Mouse (Mus musculus): ENCODE data around the gene Sprr2d. TPM values are rescaled to one million over a fixed set of nuclear protein-coding genes. Genes with fewer than 3 reads are reported as not detected.

The Sprr2d gene
- total RNA-seq (2021) (not detected), polyA plus RNA-seq (2012; rRNA removed) (not detected in 2 replicates)
- long read RNA-seq = 0 reads

DNA sequence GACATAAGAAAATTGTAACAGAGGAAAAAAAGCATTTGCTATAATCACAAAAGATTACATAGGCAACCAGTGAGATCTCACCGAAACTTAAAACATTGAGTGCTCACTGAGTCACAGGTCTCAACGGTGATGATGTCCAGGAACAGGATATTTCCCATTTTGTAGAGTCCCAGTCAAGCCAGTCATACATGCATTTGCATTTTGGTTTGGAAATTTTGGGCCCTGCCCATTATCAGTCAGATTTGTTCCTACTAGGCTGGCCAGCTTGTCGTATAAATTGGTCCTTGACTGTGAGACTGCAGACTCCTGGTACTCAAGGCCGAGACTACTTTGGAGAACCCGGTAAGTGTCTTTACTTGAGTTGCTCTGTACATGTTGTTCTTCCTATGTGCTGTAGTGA lies at the start of gene Sprr2d:
Gene Sprr2d (plus strand): TSS at position 301 of the 400 bp plus-strand sequence.
- no peak within 1 kb of the TSS for H3K9ac ChIP-seq (ENCODE audit: low read depth, low read length)

DNA sequence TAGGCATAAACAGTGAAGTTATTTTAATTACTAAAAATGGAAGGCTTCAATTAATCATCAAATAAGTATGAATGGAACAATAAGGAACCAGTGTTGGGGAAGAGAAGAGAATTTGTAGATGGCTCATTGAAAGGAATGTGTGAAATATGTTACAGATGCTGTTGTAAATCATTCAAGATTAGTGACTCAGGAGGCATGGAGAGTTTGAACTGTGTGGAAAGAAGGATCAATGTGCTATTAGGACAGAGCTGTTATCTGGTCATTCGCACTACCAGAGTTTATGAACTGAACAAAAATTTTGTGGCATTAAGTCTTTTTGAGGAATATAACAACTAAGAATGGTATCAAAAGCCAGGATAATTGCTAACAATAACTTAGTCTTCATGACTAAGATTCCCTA lies 31.5 kb upstream of the Sprr2d start:
- Histone ChIP-seq H3K36me3 (ENCODE audit: control insufficient read depth, insufficient read depth, low read length) (no peaks in the 10 kb centered on the region), H3K9ac (ENCODE audit: low read depth, low read length) (no peak overlapping the region), H3K4me1 (ENCODE audit: control insufficient read depth, insufficient read depth, low read length) (no peaks in the 10 kb centered on the region), H3K79me2 (replicated peaks; ENCODE audit: control insufficient read depth, insufficient read depth, low read length) (no peaks in the 10 kb centered on the region), H3K27me3 (ENCODE audit: control insufficient read depth, insufficient read depth, low read length) (no peaks in the 10 kb centered on the region), H3K4me3 (no peak overlapping the region), H3K27ac (no peak overlapping the region)
- DNase-seq = no peak
- TF ChIP-seq POLR2A (IDR thresholded peaks at IDR 0.05; ENCODE audit: insufficient read depth, low read depth, low read length) = no peak
- TF ChIP-seq CTCF (IDR thresholded peaks at IDR 0.05) = no peak
- TF ChIP-seq EP300 (IDR thresholded peaks at IDR 0.05; ENCODE audit: insufficient read depth, low read depth, low read length) = no peak
- intact Hi-C loops (cut with DNase I) = no loop called here
- 88% methylated on average over 1 of the region's 1 CpGs for WGBS

More for the DNA sequence above, at the start of gene Sprr2d:
- Histone ChIP-seq H3K79me2 (replicated peaks; ENCODE audit: control insufficient read depth, insufficient read depth, low read length) (no peaks in the 10 kb centered on the region), H3K4me1 (ENCODE audit: control insufficient read depth, insufficient read depth, low read length) (no peaks in the 10 kb centered on the region), H3K27me3 (ENCODE audit: control insufficient read depth, insufficient read depth, low read length) (no peaks in the 10 kb centered on the region), H3K36me3 (ENCODE audit: control insufficient read depth, insufficient read depth, low read length) (no peaks in the 10 kb centered on the region), H3K27ac (no peak within 1 kb of the TSS), H3K4me3 (no peak within 1 kb of the TSS)
- no peak for DNase-seq
- intact Hi-C loops (cut with DNase I) = no loop called here
- TF ChIP-seq POLR2A (IDR thresholded peaks at IDR 0.05; ENCODE audit: insufficient read depth, low read depth, low read length) (no peak), EP300 (IDR thresholded peaks at IDR 0.05; ENCODE audit: insufficient read depth, low read depth, low read length) (no peak), CTCF (IDR thresholded peaks at IDR 0.05) (no peak)
- 81% methylated on average over 5 of the region's 5 CpGs for WGBS

DNA sequence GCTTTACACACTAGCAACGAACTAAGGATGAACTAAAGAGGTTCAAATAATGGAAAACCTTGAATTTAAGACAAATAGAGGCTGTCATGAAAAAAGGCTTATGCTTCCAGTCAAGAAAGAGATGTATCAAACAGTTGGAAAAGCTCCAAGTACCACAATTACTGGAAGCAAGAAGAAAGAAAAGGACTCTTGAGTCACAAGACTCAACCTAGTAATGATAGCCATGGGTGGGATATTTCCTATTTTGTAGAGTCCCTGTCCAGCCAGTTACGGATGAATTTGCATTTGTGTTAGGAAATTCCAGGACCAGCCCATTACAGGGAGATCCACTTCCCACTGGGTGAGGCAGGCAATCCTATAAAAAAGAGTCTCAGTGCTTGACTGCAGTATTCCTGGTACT lies 22.6 kb upstream of the Sprr2d start, which contains the start of gene Sprr2b:
Gene Sprr2b (plus strand): TSS at position 301 of the 400 bp plus-strand sequence.
- H3K9ac ChIP-seq (ENCODE audit: low read depth, low read length) = no peak within 1 kb of the TSS
- intact Hi-C loops (cut with DNase I) = no loop called here
- no peak within 1 kb of the TSS for H3K4me3 ChIP-seq
- H3K27me3 ChIP-seq (ENCODE audit: control insufficient read depth, insufficient read depth, low read length) = no peaks in the 10 kb centered on the region
- H3K4me1 ChIP-seq (ENCODE audit: control insufficient read depth, insufficient read depth, low read length) = no peaks in the 10 kb centered on the region
- TF ChIP-seq EP300 (IDR thresholded peaks at IDR 0.05; ENCODE audit: insufficient read depth, low read depth, low read length) = no peak
- no peak for TF ChIP-seq CTCF (IDR thresholded peaks at IDR 0.05)
- no peak for TF ChIP-seq POLR2A (IDR thresholded peaks at IDR 0.05; ENCODE audit: insufficient read depth, low read depth, low read length)
- DNase-seq = no peak
- no peak within 1 kb of the TSS for H3K27ac ChIP-seq
- H3K36me3 ChIP-seq (ENCODE audit: control insufficient read depth, insufficient read depth, low read length) = no peaks in the 10 kb centered on the region
- H3K79me2 ChIP-seq (replicated peaks; ENCODE audit: control insufficient read depth, insufficient read depth, low read length) = no peaks in the 10 kb centered on the region
- 45% methylated on average over 2 of the region's 2 CpGs for WGBS

DNA sequence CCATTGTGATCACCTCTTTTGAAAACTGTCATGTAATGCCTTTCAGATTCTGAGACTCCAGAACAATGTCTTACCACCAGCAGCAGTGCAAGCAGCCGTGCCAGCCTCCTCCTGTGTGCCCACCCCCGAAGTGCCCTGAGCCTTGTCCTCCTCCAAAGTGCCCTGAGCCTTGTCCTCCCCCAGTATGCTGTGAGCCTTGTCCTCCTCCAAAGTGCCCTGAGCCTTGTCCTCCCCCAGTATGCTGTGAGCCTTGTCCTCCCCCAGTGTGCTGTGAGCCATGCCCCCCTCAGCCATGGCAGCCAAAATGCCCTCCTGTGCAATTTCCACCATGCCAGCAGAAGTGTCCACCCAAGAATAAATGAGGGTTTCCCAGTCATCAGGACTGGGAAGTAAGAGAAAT lies 21.6 kb upstream of the Sprr2d start:
- intact Hi-C loops (cut with DNase I) = no loop called here
- Histone ChIP-seq H3K4me1 (ENCODE audit: control insufficient read depth, insufficient read depth, low read length) (no peaks in the 10 kb centered on the region), H3K4me3 (no peak overlapping the region), H3K27me3 (ENCODE audit: control insufficient read depth, insufficient read depth, low read length) (no peaks in the 10 kb centered on the region), H3K9ac (ENCODE audit: low read depth, low read length) (no peak overlapping the region), H3K36me3 (ENCODE audit: control insufficient read depth, insufficient read depth, low read length) (no peaks in the 10 kb centered on the region), H3K27ac (no peak overlapping the region), H3K79me2 (replicated peaks; ENCODE audit: control insufficient read depth, insufficient read depth, low read length) (no peaks in the 10 kb centered on the region)
- 89% methylated on average over 2 of the region's 2 CpGs for WGBS
- TF ChIP-seq POLR2A (IDR thresholded peaks at IDR 0.05; ENCODE audit: insufficient read depth, low read depth, low read length) = no peak
- no peak for TF ChIP-seq EP300 (IDR thresholded peaks at IDR 0.05; ENCODE audit: insufficient read depth, low read depth, low read length)
- no peak for TF ChIP-seq CTCF (IDR thresholded peaks at IDR 0.05)
- DNase-seq = no peak

DNA sequence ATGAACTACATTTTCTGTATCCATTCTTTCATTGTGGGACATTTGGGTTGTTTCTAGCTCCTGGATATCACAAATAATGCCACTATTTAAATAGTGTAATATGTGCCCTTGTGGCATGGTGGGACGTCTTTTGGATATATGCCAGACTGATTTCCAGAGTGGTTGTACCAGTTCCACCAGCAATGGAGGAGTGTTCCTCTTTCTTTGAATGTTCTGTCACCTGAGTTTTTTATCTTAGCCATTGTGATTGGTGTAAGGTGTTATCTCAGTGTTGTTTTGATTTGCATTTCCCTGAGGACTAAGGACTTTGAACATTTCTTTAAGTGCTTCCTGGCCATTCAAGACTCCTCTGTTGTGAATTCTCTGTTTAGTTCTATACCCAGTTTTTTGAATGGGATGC lies 2.7 kb upstream of the Sprr2d start:
- H3K79me2 ChIP-seq (replicated peaks; ENCODE audit: control insufficient read depth, insufficient read depth, low read length) = no peaks in the 10 kb centered on the region
- H3K4me3 ChIP-seq = no peak overlapping the region
- H3K36me3 ChIP-seq (ENCODE audit: control insufficient read depth, insufficient read depth, low read length) = no peaks in the 10 kb centered on the region
- DNase-seq = no peak
- no peak overlapping the region for H3K9ac ChIP-seq (ENCODE audit: low read depth, low read length)
- intact Hi-C loops (cut with DNase I) = no loop called here
- 60% methylated on average over 1 of the region's 1 CpGs for WGBS
- no peak for TF ChIP-seq POLR2A (IDR thresholded peaks at IDR 0.05; ENCODE audit: insufficient read depth, low read depth, low read length)
- TF ChIP-seq EP300 (IDR thresholded peaks at IDR 0.05; ENCODE audit: insufficient read depth, low read depth, low read length) = no peak
- TF ChIP-seq CTCF (IDR thresholded peaks at IDR 0.05) = no peak
- no peaks in the 10 kb centered on the region for H3K27me3 ChIP-seq (ENCODE audit: control insufficient read depth, insufficient read depth, low read length)
- no peaks in the 10 kb centered on the region for H3K4me1 ChIP-seq (ENCODE audit: control insufficient read depth, insufficient read depth, low read length)
- H3K27ac ChIP-seq = no peak overlapping the region

DNA sequence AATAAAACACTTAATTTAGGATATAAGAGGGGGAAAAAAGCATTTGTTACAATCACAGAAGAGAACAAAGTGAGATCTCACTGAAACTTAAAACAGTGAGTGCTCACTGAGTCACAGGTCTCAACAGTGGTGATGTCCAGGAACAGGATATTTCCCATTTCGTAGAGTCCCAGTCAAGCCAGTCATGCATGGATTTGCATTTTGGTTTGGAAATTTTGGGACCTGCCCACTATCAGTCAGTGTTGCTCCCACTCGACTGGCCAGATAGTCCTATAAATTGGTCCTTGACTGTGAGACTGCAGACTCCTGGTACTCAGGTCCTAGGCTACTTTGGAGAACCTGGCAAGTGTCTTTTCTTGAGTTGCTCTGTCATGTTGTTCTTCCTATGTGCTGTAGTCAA lies 12.9 kb downstream of the Sprr2d start, which contains the start of gene Sprr2e:
Gene Sprr2e (plus strand): TSS at position 301 of the 400 bp plus-strand sequence.
- Histone ChIP-seq H3K79me2 (replicated peaks; ENCODE audit: control insufficient read depth, insufficient read depth, low read length) (no peaks in the 10 kb centered on the region), H3K9ac (ENCODE audit: low read depth, low read length) (no peak within 1 kb of the TSS), H3K4me3 (no peak within 1 kb of the TSS), H3K27ac (no peak within 1 kb of the TSS), H3K27me3 (ENCODE audit: control insufficient read depth, insufficient read depth, low read length) (no peaks in the 10 kb centered on the region), H3K4me1 (ENCODE audit: control insufficient read depth, insufficient read depth, low read length) (no peaks in the 10 kb centered on the region), H3K36me3 (ENCODE audit: control insufficient read depth, insufficient read depth, low read length) (no peaks in the 10 kb centered on the region)
- TF ChIP-seq POLR2A (IDR thresholded peaks at IDR 0.05; ENCODE audit: insufficient read depth, low read depth, low read length) (no peak), EP300 (IDR thresholded peaks at IDR 0.05; ENCODE audit: insufficient read depth, low read depth, low read length) (no peak), CTCF (IDR thresholded peaks at IDR 0.05) (no peak)
- no peak for DNase-seq
- 73% methylated on average over 2 of the region's 2 CpGs for WGBS
- intact Hi-C loops (cut with DNase I) = no loop called here
